Mouse (Mus musculus): ENCODE data around the gene Hsbp1. TPM values are rescaled to one million over a fixed set of nuclear protein-coding genes. Genes with fewer than 3 reads are reported as not detected.

Hsbp1 gene
- polyA plus RNA-seq, 1 experiment from 2014 or later: 402 TPM

GRCm38 (mm10) chr8:119394524-119395026 lies 50.3 kb downstream of the Hsbp1 start, which contains the start of gene Mlycd:
Mlycd (plus strand) TSS chr8:119394878.
- ATAC-seq (ENCODE audit: low FRiP score): peak; percentile 97
- 4% methylated on average over 42 of the region's 44 CpGs for WGBS
- H3K4me2 ChIP-seq (replicated peaks): peak within 1 kb of the TSS; percentile 99

DNA sequence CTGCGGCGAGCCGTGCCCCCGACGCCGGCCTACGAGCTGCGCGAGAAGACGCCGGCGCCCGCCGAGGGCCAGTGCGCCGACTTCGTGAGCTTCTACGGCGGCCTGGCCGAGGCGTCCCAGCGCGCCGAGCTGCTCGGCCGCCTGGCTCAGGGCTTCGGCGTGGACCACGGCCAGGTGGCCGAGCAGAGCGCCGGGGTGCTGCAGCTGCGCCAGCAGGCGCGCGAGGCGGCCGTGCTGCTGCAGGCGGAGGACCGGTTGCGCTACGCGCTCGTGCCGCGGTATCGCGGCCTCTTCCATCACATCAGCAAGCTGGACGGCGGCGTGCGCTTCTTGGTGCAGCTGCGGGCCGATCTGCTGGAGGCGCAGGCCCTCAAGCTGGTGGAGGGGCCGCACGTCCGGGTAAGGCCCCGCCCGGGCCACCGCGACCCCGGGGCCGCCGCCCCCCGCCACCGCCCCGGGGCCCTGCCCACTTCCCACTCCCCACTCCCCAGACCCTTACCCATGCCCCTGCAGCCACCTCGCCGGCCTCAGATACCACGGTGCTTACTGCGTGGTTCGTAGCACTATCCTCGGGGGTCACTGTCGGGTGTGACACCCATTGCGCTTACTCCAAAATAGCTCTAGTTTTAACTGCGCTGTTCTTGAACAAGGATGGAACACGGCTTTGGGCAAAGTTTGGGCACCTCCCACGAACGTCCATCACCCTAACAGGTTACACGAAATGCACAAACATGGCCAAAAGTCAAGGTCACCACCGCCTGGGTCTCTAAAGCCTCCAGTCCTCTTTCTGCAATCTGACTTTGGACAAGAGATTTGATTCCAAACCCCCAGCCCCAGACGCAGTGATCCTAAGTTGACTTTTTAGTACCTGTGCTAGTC lies 51.0 kb downstream of the Hsbp1 start:
- 6% methylated on average over 65 of the region's 83 CpGs for WGBS
- H3K4me2 ChIP-seq (replicated peaks): peak overlapping the region; percentile 99
- ATAC-seq (ENCODE audit: low FRiP score): peak; percentile 76

More at GRCm38 (mm10) chr8:119394524-119395026, 50.3 kb downstream of the Hsbp1 start, which contains the start of gene Mlycd:
- Histone ChIP-seq H3K4me1 (peaks cover 15% of the 10 kb centered on the region), H3K27me3 (no peaks in the 10 kb centered on the region; the same call in 1 of the 2 replicates), H3K9ac (peak within 1 kb of the TSS; percentile 90), H3K9me3 (replicated peaks) (no peaks in the 10 kb centered on the region), H3K4me3 (peak within 1 kb of the TSS; percentile 87), H3K36me3 (peaks cover 6% of the 10 kb centered on the region; the same call in 1 of the 2 replicates), H3K27ac (peak within 1 kb of the TSS; percentile 93)

More for the DNA sequence above, 51.0 kb downstream of the Hsbp1 start:
- peak overlapping the region; percentile 90 for H3K9ac ChIP-seq
- H3K27me3 ChIP-seq: no peaks in the 10 kb centered on the region; the same call in 1 of the 2 replicates
- no peaks in the 10 kb centered on the region for H3K9me3 ChIP-seq (replicated peaks)
- H3K4me3 ChIP-seq: peak overlapping the region; percentile 87
- H3K27ac ChIP-seq: peak overlapping the region; percentile 93
- peaks cover 15% of the 10 kb centered on the region for H3K4me1 ChIP-seq
- H3K36me3 ChIP-seq: peaks cover 6% of the 10 kb centered on the region; the same call in 1 of the 2 replicates

Other genes with a start within 250 kb of the Hsbp1 start
- gene Mlycd, start 50.4 kb downstream of the Hsbp1 start, polyA plus RNA-seq (2016; fragmentation: Nextera tagmentation; extraction: Ambion mirVana): 15.2 and 16.7 TPM in 2 replicates
- gene Osgin1, start 89.6 kb downstream of the Hsbp1 start, polyA plus RNA-seq (2016; fragmentation: Nextera tagmentation; extraction: Ambion mirVana): 0.12 and 0.14 TPM in 2 replicates
- gene Necab2, start 102.2 kb downstream of the Hsbp1 start, polyA plus RNA-seq (2016; fragmentation: Nextera tagmentation; extraction: Ambion mirVana): 18.3 and 23.7 TPM in 2 replicates
- 0.08 and 0.12 TPM in 2 replicates for gene Slc38a8, start 157.2 kb downstream of the Hsbp1 start, polyA plus RNA-seq (2016; fragmentation: Nextera tagmentation; extraction: Ambion mirVana)
- gene Mbtps1, start 214.2 kb downstream of the Hsbp1 start, polyA plus RNA-seq (2016; fragmentation: Nextera tagmentation; extraction: Ambion mirVana): 103 and 110 TPM in 2 replicates
- gene Hsdl1, start 230.7 kb downstream of the Hsbp1 start, polyA plus RNA-seq (2016; fragmentation: Nextera tagmentation; extraction: Ambion mirVana): 85.3 and 91.1 TPM in 2 replicates
- 0.61 TPM in 2 replicates for gene Dnaaf1, start 230.7 kb downstream of the Hsbp1 start, polyA plus RNA-seq (2016; fragmentation: Nextera tagmentation; extraction: Ambion mirVana)